Mouse (Mus musculus) c-Kit-positive CD71-positive TER-119-positive erythroid progenitor cells, embryonic 14.5 days (primary cell): Measurements from ENCODE around the gene Hagh.

Experiments
- DNase-seq: peaks from one replicate; pipeline ENCODE4 v3.0.0-alpha.2; 2013; ENCODE audit warnings: low spot score

The Hagh gene

GRCm38 (mm10) chr17:24839842-24840241 lies at the start of gene Hagh:
Hagh (plus strand) TSS chr17:24840143.
- DNase-seq: no peak

GRCm38 (mm10) chr17:24792190-24792589 lies 47.8 kb upstream of the Hagh start:
- DNase-seq: no peak

GRCm38 (mm10) chr17:24794791-24795190 lies 45.2 kb upstream of the Hagh start:
- no peak for DNase-seq

- DNase-seq: no peak
Measured at GRCm38 (mm10) chr17:24796969-24797368, 43.0 kb upstream of the Hagh start.

- no peak for DNase-seq
Measured at GRCm38 (mm10) chr17:24798229-24798628, 41.7 kb upstream of the Hagh start.

- no peak for DNase-seq
Measured at GRCm38 (mm10) chr17:24799476-24799875, 40.5 kb upstream of the Hagh start.

- no peak for DNase-seq
Measured at GRCm38 (mm10) chr17:24800524-24800923, 39.4 kb upstream of the Hagh start.

- peak; percentile 73 for DNase-seq
Measured at GRCm38 (mm10) chr17:24803952-24804951, 35.7 kb upstream of the Hagh start, which contains the start of gene Meiob. Meiob (plus strand) TSS chr17:24804289.

GRCm38 (mm10) chr17:24811211-24811610 lies 28.7 kb upstream of the Hagh start:
- DNase-seq: no peak

GRCm38 (mm10) chr17:24812215-24812614 lies 27.7 kb upstream of the Hagh start:
- no peak for DNase-seq

GRCm38 (mm10) chr17:24815256-24815655 lies 24.7 kb upstream of the Hagh start:
- no peak for DNase-seq

- DNase-seq: no peak
Measured at GRCm38 (mm10) chr17:24817503-24817902, 22.4 kb upstream of the Hagh start.

- no peak for DNase-seq
Measured at GRCm38 (mm10) chr17:24818172-24818571, 21.8 kb upstream of the Hagh start.

GRCm38 (mm10) chr17:24819469-24819868 lies 20.5 kb upstream of the Hagh start:
- no peak for DNase-seq

GRCm38 (mm10) chr17:24821351-24822280 lies 18.3 kb upstream of the Hagh start:
- DNase-seq: no peak

- no peak for DNase-seq
Measured at GRCm38 (mm10) chr17:24840341-24840740, 398 bp downstream of the Hagh start.

- DNase-seq: no peak
Measured at GRCm38 (mm10) chr17:24841133-24841532, 1.2 kb downstream of the Hagh start.

- no peak for DNase-seq
Measured at GRCm38 (mm10) chr17:24842631-24843030, 2.7 kb downstream of the Hagh start.

GRCm38 (mm10) chr17:24844525-24844924 lies 4.6 kb downstream of the Hagh start:
- DNase-seq: no peak

GRCm38 (mm10) chr17:24847386-24847785 lies 7.4 kb downstream of the Hagh start:
- DNase-seq: no peak

GRCm38 (mm10) chr17:24848600-24849031 lies 8.7 kb downstream of the Hagh start:
- peak; percentile 79 for DNase-seq

GRCm38 (mm10) chr17:24849733-24850064 lies 9.8 kb downstream of the Hagh start:
- DNase-seq: no peak
